Mouse (Mus musculus) left cerebral cortex, postnatal 25 days (tissue): ENCODE data around the gene Cav1. TPM values are rescaled to one million over a fixed set of nuclear protein-coding genes. Genes with fewer than 3 reads are reported as not detected.
A peak's percentile ranks its signal among the peaks of the same experiment; 100 is the strongest.

Source experiments
- DNase-seq, 2 experiments: peaks; one replicate each; pipeline ENCODE4 v3.0.0; 2022; ENCODE audit warnings: low spot score in 2 of 2, mixed read lengths in 1 of 2
- intact Hi-C: fragments of 180-260 bp; cut with DNase I; formaldehyde crosslinking; loops from one replicate; pipeline ENCODE4 v1.15.1; 2025
- total RNA-seq, 2 experiments: library from RNA; stranded (reverse); gene quantifications; 2 replicates each; pipeline ENCODE4 v1.2.3; 2021

The Cav1 gene
- total RNA-seq, 2 experiments from 2014 or later: 17.3 to 18.2 TPM

- DNase-seq: no peak
- intact Hi-C loops: no loop called here
Measured at GRCm38 (mm10) chr6:17314659-17315616, 8.8 kb downstream of the Cav1 start.

- DNase-seq: peak in 1 of 2 experiments; percentile 7
- intact Hi-C loops: no loop called here
Measured at GRCm38 (mm10) chr6:17316294-17317166, 10.4 kb downstream of the Cav1 start.

GRCm38 (mm10) chr6:17317167-17317524 is 11.0 kb downstream of the Cav1 start:
- no peak for DNase-seq
- intact Hi-C loops: no loop called here

- intact Hi-C loops: no loop called here
- no peak for DNase-seq
Measured at GRCm38 (mm10) chr6:17317944-17318343, 11.8 kb downstream of the Cav1 start.

- intact Hi-C loops: no loop called here
- no peak for DNase-seq
Measured at GRCm38 (mm10) chr6:17321976-17322375, 15.8 kb downstream of the Cav1 start.

DNA sequence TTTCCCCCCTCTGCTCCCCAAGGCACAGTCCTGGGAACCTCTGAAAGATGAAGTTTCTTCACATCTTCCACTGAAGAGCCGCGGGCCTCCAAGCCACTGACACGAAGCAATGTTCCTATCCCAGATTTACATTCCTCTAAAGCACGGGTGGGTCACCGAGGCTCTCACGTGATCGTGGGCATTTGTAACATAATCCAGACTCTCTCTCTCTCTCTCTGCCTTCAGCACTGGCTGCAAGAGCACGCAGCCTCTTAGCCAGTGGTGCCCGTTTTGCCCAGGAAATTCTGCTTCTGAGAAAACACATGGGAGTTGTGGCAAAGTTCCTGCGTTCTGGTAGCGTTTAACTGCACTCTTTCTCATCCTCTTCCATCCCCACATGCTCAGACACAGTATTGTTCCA is 21.1 kb downstream of the Cav1 start:
- no peak for DNase-seq
- intact Hi-C loops: no loop called here

GRCm38 (mm10) chr6:17329801-17330200 is 23.7 kb downstream of the Cav1 start:
- intact Hi-C loops: no loop called here

DNA sequence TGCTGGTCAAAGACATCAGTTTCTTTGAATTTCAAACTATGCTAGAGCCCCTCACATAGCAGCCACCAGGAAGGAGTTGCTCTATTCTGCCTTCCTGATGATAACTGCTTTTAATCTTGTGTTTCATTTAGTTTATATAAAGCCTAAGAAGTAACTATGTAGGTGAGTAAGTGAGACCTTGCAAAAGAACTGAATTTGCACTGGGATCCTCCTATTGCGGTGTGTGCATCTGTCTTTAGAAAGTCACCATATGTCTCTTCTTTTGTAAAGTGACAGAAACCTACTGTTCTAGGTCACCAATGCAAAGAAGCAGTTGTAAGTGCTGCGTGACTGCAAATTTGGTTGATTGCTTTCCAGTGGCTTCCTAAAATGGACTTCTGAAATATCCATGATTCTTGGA is 31.6 kb downstream of the Cav1 start:
- peak in 1 of 2 experiments; percentile 59 for DNase-seq
- intact Hi-C loops: no loop called here

More at GRCm38 (mm10) chr6:17329801-17330200, 23.7 kb downstream of the Cav1 start:
- DNase-seq: no peak

- no peak for DNase-seq
- intact Hi-C loops: no loop called here
Measured at GRCm38 (mm10) chr6:17340406-17340805, 34.3 kb downstream of the Cav1 start.

DNA sequence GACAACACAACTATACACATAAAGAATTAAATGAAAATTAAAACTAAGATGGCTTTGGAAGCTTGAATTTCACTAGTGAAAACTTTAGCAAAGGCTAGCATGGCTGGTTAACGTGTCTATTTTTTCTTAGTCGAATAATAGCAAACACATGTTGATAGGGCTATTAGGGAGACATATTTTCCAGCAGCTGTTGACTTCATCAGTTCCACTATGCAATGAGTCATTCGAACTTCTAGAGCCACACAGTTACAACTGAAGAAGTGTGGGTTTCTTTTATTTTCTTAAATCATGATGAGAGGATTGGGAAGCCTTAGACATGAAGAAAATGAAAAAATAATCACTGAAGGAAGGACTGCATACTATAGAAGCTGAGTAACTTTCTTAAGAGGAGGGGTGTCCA is 41.9 kb downstream of the Cav1 start:
- intact Hi-C loops: no loop called here

GRCm38 (mm10) chr6:17350803-17351202 is 44.7 kb downstream of the Cav1 start:
- intact Hi-C loops: no loop called here
- no peak for DNase-seq

More for the DNA sequence above, 41.9 kb downstream of the Cav1 start:
- DNase-seq: no peak

DNA sequence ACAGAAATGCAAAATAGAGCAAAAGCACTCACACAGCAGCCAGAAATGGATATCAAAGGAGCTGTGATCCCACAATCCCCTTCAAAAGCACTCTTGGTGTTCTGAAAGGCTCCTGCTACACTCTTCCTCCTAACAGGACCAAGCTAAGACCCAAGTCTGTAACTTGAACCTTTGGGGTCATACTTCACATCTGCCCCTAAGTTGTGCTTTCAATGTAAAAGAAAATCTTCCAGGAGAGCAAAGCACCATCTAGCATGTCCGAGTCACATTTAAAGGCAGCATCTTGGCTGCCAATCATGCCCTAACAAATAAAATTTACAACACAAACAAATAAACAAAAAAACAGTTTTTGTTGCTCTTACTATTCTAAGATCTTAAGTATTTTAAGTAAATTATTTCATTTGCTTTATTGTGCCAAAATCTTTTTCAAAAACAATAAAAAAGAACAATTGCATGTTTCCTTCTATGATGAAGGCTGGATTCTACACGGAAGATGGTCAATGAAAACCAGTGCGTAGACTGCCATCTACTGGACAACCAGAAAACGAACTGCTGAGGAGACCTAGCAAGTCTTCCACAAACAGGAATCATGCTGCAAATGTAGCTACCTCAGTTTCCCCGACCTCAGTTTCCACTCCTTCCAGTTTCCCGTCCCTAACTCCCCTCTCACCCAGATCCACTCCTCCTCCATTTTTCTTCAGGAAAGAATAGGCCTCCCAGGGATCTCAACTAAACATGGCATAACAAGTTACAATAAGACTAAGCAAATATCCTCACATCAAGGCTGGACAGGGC is 53.0 kb downstream of the Cav1 start:
- intact Hi-C loops: loop anchor here (1.0 kb wide), 1 partner anchor 254 kb away; no protein-coding TSS in a partner anchor
- DNase-seq: peak; percentile 53 to 61

DNA sequence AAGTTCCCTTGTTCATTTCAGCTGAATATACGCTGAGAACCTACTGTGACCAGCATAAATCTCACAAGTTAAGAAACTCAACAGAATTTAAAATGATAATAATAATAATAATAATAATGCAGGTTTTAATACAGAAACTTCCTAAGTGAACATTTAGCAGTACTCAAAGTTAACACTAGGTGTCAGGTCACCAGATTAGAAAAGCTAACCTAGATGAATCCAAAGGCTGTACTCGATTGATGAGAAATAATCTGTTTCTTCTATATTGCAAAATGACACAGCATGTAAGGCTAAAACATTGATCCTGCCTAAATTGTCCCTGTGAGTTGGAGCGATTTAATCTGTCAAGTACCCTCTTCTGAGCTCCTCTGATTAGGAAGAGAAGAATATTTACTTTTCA is 56.6 kb downstream of the Cav1 start:
- intact Hi-C loops: loop anchor here (1.0 to 5.0 kb wide), 2 partner anchors 227 to 335 kb away; no protein-coding TSS in a partner anchor
- DNase-seq: no peak

DNA sequence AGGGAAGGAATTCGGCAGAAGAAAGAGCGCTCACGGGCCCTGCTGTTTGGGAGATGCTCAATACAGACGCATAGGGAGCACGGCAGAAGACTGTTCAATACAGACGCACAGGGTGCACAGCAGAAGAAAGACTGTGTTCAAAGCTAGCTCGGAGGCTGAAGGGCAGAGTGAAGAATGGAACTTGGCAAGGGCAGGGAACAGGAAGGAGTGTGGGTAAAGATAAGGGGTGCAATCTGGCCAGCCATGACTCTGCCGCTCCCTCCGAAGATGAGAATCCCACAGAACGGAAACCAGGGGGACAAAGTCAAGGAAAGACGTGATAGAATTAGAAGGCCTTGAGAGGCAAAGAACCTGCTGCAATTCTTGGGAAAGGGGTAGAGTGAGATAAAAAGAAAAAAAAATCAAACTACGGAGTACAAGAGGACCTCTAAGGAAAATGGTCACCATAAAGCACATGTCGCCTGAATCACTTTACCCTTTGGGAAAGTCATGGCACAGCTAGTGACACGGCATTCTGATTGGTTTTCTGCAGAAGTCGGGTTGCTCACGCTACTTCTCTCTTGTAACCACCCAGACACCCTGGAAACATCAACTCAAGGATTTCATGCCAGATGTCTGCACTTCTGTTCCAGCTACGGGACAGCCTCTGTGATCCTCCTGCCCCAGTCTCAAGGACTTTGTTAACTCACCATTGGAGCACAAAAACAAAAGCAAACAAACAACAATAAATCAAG is 57.5 kb downstream of the Cav1 start:
- no peak for DNase-seq
- intact Hi-C loops: loop anchor here (5.0 kb wide), 1 partner anchor 336 kb away; no protein-coding TSS in a partner anchor

DNA sequence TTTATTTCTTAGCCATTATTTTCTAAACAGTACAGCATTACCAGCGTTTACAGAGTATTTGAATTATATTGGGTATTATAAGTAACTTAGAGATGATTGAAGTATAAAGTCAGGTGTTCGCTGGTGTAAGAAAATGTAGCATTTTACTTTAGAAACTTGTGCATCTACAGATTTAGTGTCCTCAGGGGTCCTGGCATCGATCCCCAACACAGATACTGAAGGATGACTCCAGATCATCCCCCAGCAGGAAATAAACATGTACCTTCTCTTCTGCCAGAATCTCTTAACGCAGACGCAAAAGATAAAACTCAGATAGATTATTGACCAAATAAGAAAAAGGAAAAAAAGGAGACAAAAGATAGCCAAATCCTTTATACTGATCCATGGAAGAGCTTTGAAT is 68.2 kb downstream of the Cav1 start:
- intact Hi-C loops: no loop called here

GRCm38 (mm10) chr6:17377371-17377770 is 71.2 kb downstream of the Cav1 start:
- DNase-seq: no peak
- intact Hi-C loops: no loop called here

More for the DNA sequence above, 68.2 kb downstream of the Cav1 start:
- no peak for DNase-seq

DNA sequence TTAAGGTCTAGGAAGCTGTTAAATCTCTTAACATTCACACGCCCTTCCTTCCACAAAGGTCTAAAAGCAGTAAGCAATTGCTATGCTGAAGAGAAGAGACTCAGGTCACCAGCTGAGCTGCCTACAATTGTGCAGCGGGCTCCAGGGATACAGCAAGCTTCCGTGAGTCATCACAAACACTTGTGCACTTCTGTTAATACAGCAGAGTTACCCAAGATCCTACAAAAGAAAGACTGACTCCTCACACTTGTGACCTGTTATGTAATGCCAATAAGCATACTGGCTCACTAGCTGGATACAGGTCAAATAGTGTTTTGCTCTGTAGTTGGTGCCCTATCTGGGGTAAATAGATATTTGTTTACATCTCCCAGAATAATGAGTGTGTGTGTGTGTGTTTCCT is 74.0 kb downstream of the Cav1 start:
- DNase-seq: no peak
- intact Hi-C loops: no loop called here

GRCm38 (mm10) chr6:17381690-17382089 is 75.6 kb downstream of the Cav1 start:
- no peak for DNase-seq
- intact Hi-C loops: no loop called here

- intact Hi-C loops: loop anchor here (5.0 kb wide), 1 partner anchor 37 kb away; no protein-coding TSS in a partner anchor
- DNase-seq: no peak
Measured at GRCm38 (mm10) chr6:17385531-17385930, 79.4 kb downstream of the Cav1 start.
